Mouse (Mus musculus) embryonic facial prominence, embryonic 12.5 days (tissue): ENCODE measurements around the gene Tmie. TPM values are rescaled to one million over a fixed set of nuclear protein-coding genes. Genes with fewer than 3 reads are reported as not detected.
A peak's percentile ranks its signal among the peaks of the same experiment; 100 is the strongest.

Experiments used
- ATAC-seq: fragments of 200-750 bp; cut with Nextera tagmentation; 2 replicates; pipeline ENCODE4 v1.8.0; 2017; ENCODE audit not compliant: insufficient number of reproducible peaks, insufficient read depth, low FRiP score, low TSS enrichment
- H3K27ac ChIP-seq: fragments of 300-500 bp; sonication (generic); 2 replicates; pipeline ENCODE4 v1.5.1; 2016; ENCODE audit warnings: mild to moderate bottlenecking
- H3K27me3 ChIP-seq: fragments of 300-500 bp; sonication (generic); 2 replicates; pipeline ENCODE4 v1.6.1; 2016; ENCODE audit warnings: mild to moderate bottlenecking, moderate library complexity
- H3K36me3 ChIP-seq: fragments of 300-500 bp; sonication (generic); 2 replicates; pipeline ENCODE4 v1.6.1; 2016; ENCODE audit warnings: mild to moderate bottlenecking
- H3K4me1 ChIP-seq: fragments of 300-500 bp; sonication (generic); 2 replicates; pipeline ENCODE4 v1.6.1; 2016
- H3K4me2 ChIP-seq: fragments of 300-500 bp; sonication (generic); replicated peaks from 2 replicates; pipeline ENCODE4 v1.6.1; 2016; ENCODE audit warnings: mild to moderate bottlenecking, moderate library complexity
- H3K4me3 ChIP-seq: fragments of 300-500 bp; sonication (generic); 2 replicates; pipeline ENCODE4 v1.5.1; 2016; ENCODE audit warnings: mild to moderate bottlenecking
- H3K9ac ChIP-seq: fragments of 300-500 bp; sonication (generic); 2 replicates; pipeline ENCODE4 v1.6.1; 2016; ENCODE audit warnings: mild to moderate bottlenecking, moderate library complexity
- H3K9me3 ChIP-seq: fragments of 300-500 bp; sonication (generic); 2 replicates; pipeline ENCODE4 v1.6.1; 2016; ENCODE audit warnings: mild to moderate bottlenecking, moderate library complexity
- WGBS: fragments of 180-500 bp; shearing (Covaris S2); methylation state at CpG from one replicate; pipeline ENCODE4 v1.1.7; 2016; 5-methylcytosine and 5-hydroxymethylcytosine counted together
- polyA plus RNA-seq: library from polyadenylated mRNA; unstranded; fragments of >200 nt; fragmentation: Nextera tagmentation; extraction: Ambion mirVana; gene quantifications from 2 replicates; pipeline ENCODE4 v1.2.1, GENCODE M21; 2016

Tmie gene
- polyA plus RNA-seq, 1 experiment from 2014 or later, result 0.96 TPM

- no peaks in the 10 kb centered on the region for H3K9me3 ChIP-seq
- peaks cover 4% of the 10 kb centered on the region for H3K4me1 ChIP-seq
- H3K36me3 ChIP-seq, result no peaks in the 10 kb centered on the region
- ATAC-seq, result no peak
- H3K27ac ChIP-seq, result no peak overlapping the region
- H3K27me3 ChIP-seq, result no peaks in the 10 kb centered on the region
- no peak overlapping the region for H3K4me2 ChIP-seq
- no peak overlapping the region for H3K4me3 ChIP-seq
- no peak overlapping the region for H3K9ac ChIP-seq
- WGBS, result 88% methylated on average over 6 of the region's 6 CpGs
Observed at GRCm38 (mm10) chr9:110901204-110901603, 21.3 kb upstream of the Tmie start.

- Histone ChIP-seq H3K36me3 (no peaks in the 10 kb centered on the region), H3K9me3 (no peaks in the 10 kb centered on the region), H3K27me3 (no peaks in the 10 kb centered on the region), H3K9ac (no peak overlapping the region), H3K4me1 (peaks cover 13% of the 10 kb centered on the region), H3K4me2 (no peak overlapping the region), H3K4me3 (no peak overlapping the region), H3K27ac (no peak overlapping the region)
- 61% methylated on average over 10 of the region's 10 CpGs for whole genome bisulfite sequencing
- ATAC-seq, result no peak
Observed at GRCm38 (mm10) chr9:110899451-110900008, 19.6 kb upstream of the Tmie start.

GRCm38 (mm10) chr9:110896595-110896994, 16.7 kb upstream of the Tmie start:
- no peak overlapping the region for H3K9ac ChIP-seq
- 0 out of 2 replicates have a peak overlapping the region, but pooled peaks have one; percentile 13 for H3K27ac ChIP-seq

GRCm38 (mm10) chr9:110895994-110896393, 16.1 kb upstream of the Tmie start:
- peak overlapping the region; percentile 12; the same call in 1 of the 2 replicates for H3K4me3 ChIP-seq
- 15% methylated on average over 7 of the region's 7 CpGs for WGBS

More at GRCm38 (mm10) chr9:110896595-110896994, 16.7 kb upstream of the Tmie start:
- WGBS, result 4% methylated on average over 6 of the region's 6 CpGs
- H3K4me2 ChIP-seq, result peak overlapping the region; percentile 28
- peak overlapping the region; percentile 12; the same call in 1 of the 2 replicates for H3K4me3 ChIP-seq
- ATAC-seq, result no peak
- no peaks in the 10 kb centered on the region for H3K9me3 ChIP-seq
- peaks cover 13% of the 10 kb centered on the region for H3K4me1 ChIP-seq
- no peaks in the 10 kb centered on the region for H3K36me3 ChIP-seq
- 0 out of 2 replicates have a peak, but pooled peaks cover 3% of the 10 kb centered on the region for H3K27me3 ChIP-seq

GRCm38 (mm10) chr9:110895507-110895906, 15.6 kb upstream of the Tmie start:
- no peak for ATAC-seq
- no peaks in the 10 kb centered on the region for H3K36me3 ChIP-seq
- no peak overlapping the region for H3K27ac ChIP-seq
- no peak overlapping the region for H3K9ac ChIP-seq
- no peaks in the 10 kb centered on the region for H3K9me3 ChIP-seq
- 0 out of 2 replicates have a peak, but pooled peaks cover 3% of the 10 kb centered on the region for H3K27me3 ChIP-seq
- WGBS, result 65% methylated on average over 5 of the region's 5 CpGs
- no peak overlapping the region for H3K4me3 ChIP-seq
- H3K4me1 ChIP-seq, result peaks cover 13% of the 10 kb centered on the region
- H3K4me2 ChIP-seq, result no peak overlapping the region

More at GRCm38 (mm10) chr9:110895994-110896393, 16.1 kb upstream of the Tmie start:
- ATAC-seq, result no peak
- Histone ChIP-seq H3K9ac (no peak overlapping the region), H3K36me3 (no peaks in the 10 kb centered on the region), H3K4me2 (peak overlapping the region; percentile 28), H3K4me1 (peaks cover 13% of the 10 kb centered on the region), H3K27me3 (0 out of 2 replicates have a peak, but pooled peaks cover 3% of the 10 kb centered on the region), H3K27ac (0 out of 2 replicates have a peak overlapping the region, but pooled peaks have one; percentile 13), H3K9me3 (no peaks in the 10 kb centered on the region)

GRCm38 (mm10) chr9:110893429-110893828, 13.5 kb upstream of the Tmie start:
- 68% methylated on average over 10 of the region's 10 CpGs for WGBS
- no peak overlapping the region for H3K9ac ChIP-seq
- no peaks in the 10 kb centered on the region for H3K36me3 ChIP-seq
- H3K4me2 ChIP-seq, result no peak overlapping the region
- H3K27me3 ChIP-seq, result peaks cover 3% of the 10 kb centered on the region; the same call in 1 of the 2 replicates
- H3K27ac ChIP-seq, result no peak overlapping the region
- ATAC-seq, result no peak
- H3K4me3 ChIP-seq, result no peak overlapping the region
- H3K9me3 ChIP-seq, result no peaks in the 10 kb centered on the region
- H3K4me1 ChIP-seq, result peaks cover 13% of the 10 kb centered on the region

GRCm38 (mm10) chr9:110892552-110892951, 12.6 kb upstream of the Tmie start:
- no peak for ATAC-seq
- H3K4me1 ChIP-seq, result peaks cover 13% of the 10 kb centered on the region
- no peaks in the 10 kb centered on the region for H3K9me3 ChIP-seq
- H3K4me2 ChIP-seq, result no peak overlapping the region
- H3K27ac ChIP-seq, result no peak overlapping the region
- H3K4me3 ChIP-seq, result no peak overlapping the region
- WGBS, result 86% methylated on average over 3 of the region's 3 CpGs
- H3K36me3 ChIP-seq, result no peaks in the 10 kb centered on the region
- no peak overlapping the region for H3K9ac ChIP-seq
- peaks cover 3% of the 10 kb centered on the region; the same call in 1 of the 2 replicates for H3K27me3 ChIP-seq

GRCm38 (mm10) chr9:110891077-110891828, 11.3 kb upstream of the Tmie start:
- Histone ChIP-seq H3K9me3 (no peaks in the 10 kb centered on the region), H3K27ac (no peak overlapping the region), H3K36me3 (no peaks in the 10 kb centered on the region), H3K27me3 (peaks cover 3% of the 10 kb centered on the region; the same call in 1 of the 2 replicates), H3K4me3 (no peak overlapping the region), H3K4me2 (no peak overlapping the region), H3K4me1 (peaks cover 9% of the 10 kb centered on the region), H3K9ac (no peak overlapping the region)
- ATAC-seq, result no peak
- 81% methylated on average over 12 of the region's 12 CpGs for WGBS

- no peak overlapping the region for H3K4me3 ChIP-seq
- no peak overlapping the region for H3K27ac ChIP-seq
- no peak overlapping the region for H3K4me2 ChIP-seq
- WGBS, result 15% methylated on average over 19 of the region's 21 CpGs
- no peaks in the 10 kb centered on the region for H3K9me3 ChIP-seq
- H3K9ac ChIP-seq, result no peak overlapping the region
- H3K4me1 ChIP-seq, result no peaks in the 10 kb centered on the region
- peaks cover 3% of the 10 kb centered on the region; the same call in 1 of the 2 replicates for H3K27me3 ChIP-seq
- no peak for ATAC-seq
- H3K36me3 ChIP-seq, result no peaks in the 10 kb centered on the region
Observed at GRCm38 (mm10) chr9:110890026-110890783, 10.3 kb upstream of the Tmie start.

GRCm38 (mm10) chr9:110888935-110889334, 9.0 kb upstream of the Tmie start:
- H3K27me3 ChIP-seq, result peaks cover 3% of the 10 kb centered on the region; the same call in 1 of the 2 replicates
- 85% methylated on average over 14 of the region's 14 CpGs for WGBS

More at GRCm38 (mm10) chr9:110888935-110889334, 9.0 kb upstream of the Tmie start:
- no peak for ATAC-seq
- no peak overlapping the region for H3K4me3 ChIP-seq
- H3K36me3 ChIP-seq, result no peaks in the 10 kb centered on the region
- no peak overlapping the region for H3K4me2 ChIP-seq
- H3K9ac ChIP-seq, result no peak overlapping the region
- H3K4me1 ChIP-seq, result no peaks in the 10 kb centered on the region
- H3K27ac ChIP-seq, result no peak overlapping the region
- H3K9me3 ChIP-seq, result no peaks in the 10 kb centered on the region
